In genomic region chr8:85035728-85036310, GRCm38 (mm10) we compare ENCODE assay signal across 8 mouse cellular contexts. TPM values are rescaled to one million over a fixed set of nuclear protein-coding genes. Genes with fewer than 3 reads are reported as not detected.
A peak's percentile ranks its signal among the peaks of the same experiment; 100 is the strongest.
DNase-seq lines count a peak whose midpoint lies in the region; ATAC-seq and TF ChIP-seq lines count a peak whose summit lies in the region.

No protein-coding gene starts in this region.

- peaks cover 26% of the 10 kb centered on the region for H3K36me3 ChIP-seq in forebrain, postnatal 0 days (ENCODE audit: insufficient read depth)
- H3K36me3 ChIP-seq in midbrain, embryonic 13.5 days = peaks cover 35% of the 10 kb centered on the region

- TF ChIP-seq CTCF in forebrain, postnatal 0 days (IDR thresholded peaks at IDR 0.05; ENCODE audit: low read depth) = no peak

- H3K4me2 ChIP-seq in forebrain, postnatal 0 days (ENCODE audit: low read depth) = peak overlapping the region; percentile 97
- peak overlapping the region; percentile 80 for H3K4me2 ChIP-seq in midbrain, embryonic 13.5 days (replicated peaks)

- H3K4me3 ChIP-seq in forebrain, postnatal 0 days (ENCODE audit: low read depth, low read length) = peak overlapping the region; percentile 64
- H3K4me3 ChIP-seq in midbrain, embryonic 13.5 days (replicated peaks) = peak overlapping the region; percentile 83

- no peaks in the 10 kb centered on the region for H3K27me3 ChIP-seq in forebrain, postnatal 0 days (ENCODE audit: insufficient read depth, low read length)
- no peaks in the 10 kb centered on the region for H3K27me3 ChIP-seq in midbrain, embryonic 13.5 days

- peak; percentile 59 for DNase-seq in cerebellum, adult 9-11 months
- no peak for DNase-seq in cerebellum, postnatal 36 days
- peak; percentile 67 for DNase-seq in NIH3T3 (ENCODE audit: low read depth)
- DNase-seq in forebrain, postnatal 0 days = no peak
- DNase-seq in kidney, postnatal 10 days = peak; percentile 47
- no peak for DNase-seq in urinary bladder, adult 18-20 months (ENCODE audit: low spot score in 2 of 2)

- H3K9me3 ChIP-seq in forebrain, postnatal 0 days (ENCODE audit: low read length) = no peaks in the 10 kb centered on the region
- H3K9me3 ChIP-seq in midbrain, embryonic 13.5 days = no peaks in the 10 kb centered on the region

- H3K4me1 ChIP-seq in forebrain, postnatal 0 days (ENCODE audit: insufficient read depth) = 0 out of 2 replicates have a peak, but pooled peaks cover 18% of the 10 kb centered on the region
- peaks cover 36% of the 10 kb centered on the region for H3K4me1 ChIP-seq in midbrain, embryonic 13.5 days (replicated peaks)

- H3K9ac ChIP-seq in forebrain, postnatal 0 days = peak overlapping the region; percentile 55
- peak overlapping the region; percentile 75 for H3K9ac ChIP-seq in midbrain, embryonic 13.5 days (replicated peaks)

- WGBS in forebrain, postnatal 0 days = 3% methylated on average over 15 of the region's 15 CpGs
- 1% methylated on average over 15 of the region's 15 CpGs for WGBS in midbrain, embryonic 13.5 days

- peak overlapping the region; percentile 81 for H3K27ac ChIP-seq in forebrain, postnatal 0 days (ENCODE audit: low read depth, low read length)
- peak overlapping the region; percentile 82 for H3K27ac ChIP-seq in midbrain, embryonic 13.5 days

- ATAC-seq in forebrain, postnatal 0 days = 0 out of 2 replicates have a peak, but pooled peaks have one; percentile 0
- peak; percentile 2; the same call in 1 of the 2 replicates for ATAC-seq in midbrain, embryonic 13.5 days
- no peak for ATAC-seq in granulocyte monocyte progenitor cell, adult 5-6 weeks (replicated peaks; ENCODE audit: poor library complexity, severe bottlenecking)

RNA-seq across cellular contexts. Expression of gene Tnpo2, which starts 0.9 kb away (rescaled TPM):
- total RNA-seq in forebrain, postnatal 0 days (2014; rRNA removed) = 129 and 155 TPM in 2 replicates
- polyA plus RNA-seq in forebrain, postnatal 0 days (2015; fragmentation: Nextera tagmentation; extraction: Ambion mirVana) = 40.4 and 52.3 TPM in 2 replicates
- 51.7 and 56.8 TPM in 2 replicates for polyA plus RNA-seq in midbrain, embryonic 13.5 days (2015; fragmentation: Nextera tagmentation; extraction: Ambion mirVana)
- 19.6 and 25.0 TPM in 2 replicates for total RNA-seq in granulocyte monocyte progenitor cell, adult 5-6 weeks (2014; fragmentation: Nextera tagmentation)
- total RNA-seq in granulocyte monocyte progenitor cell, adult 5-6 weeks (2017) = 21.5 and 26.8 TPM in 2 replicates

RNA-seq across cellular contexts. Expression of gene Trir, which starts 9.2 kb away (rescaled TPM):
- total RNA-seq in forebrain, postnatal 0 days (2014; rRNA removed) = 338 and 447 TPM in 2 replicates
- 161 and 178 TPM in 2 replicates for polyA plus RNA-seq in forebrain, postnatal 0 days (2015; fragmentation: Nextera tagmentation; extraction: Ambion mirVana)
- 135 and 153 TPM in 2 replicates for polyA plus RNA-seq in midbrain, embryonic 13.5 days (2015; fragmentation: Nextera tagmentation; extraction: Ambion mirVana)
- total RNA-seq in granulocyte monocyte progenitor cell, adult 5-6 weeks (2014; fragmentation: Nextera tagmentation) = 112 and 128 TPM in 2 replicates
- total RNA-seq in granulocyte monocyte progenitor cell, adult 5-6 weeks (2017) = 245 and 280 TPM in 2 replicates

RNA-seq across cellular contexts. Expression of gene Asna1, which starts 10.7 kb away (rescaled TPM):
- 136 and 160 TPM in 2 replicates for total RNA-seq in forebrain, postnatal 0 days (2014; rRNA removed)
- polyA plus RNA-seq in forebrain, postnatal 0 days (2015; fragmentation: Nextera tagmentation; extraction: Ambion mirVana) = 153 and 180 TPM in 2 replicates
- 151 and 154 TPM in 2 replicates for polyA plus RNA-seq in midbrain, embryonic 13.5 days (2015; fragmentation: Nextera tagmentation; extraction: Ambion mirVana)
- total RNA-seq in granulocyte monocyte progenitor cell, adult 5-6 weeks (2014; fragmentation: Nextera tagmentation) = 73.1 and 73.3 TPM in 2 replicates
- 74.5 and 91.2 TPM in 2 replicates for total RNA-seq in granulocyte monocyte progenitor cell, adult 5-6 weeks (2017)

RNA-seq across cellular contexts. Expression of gene Best2, which starts 21.5 kb away (rescaled TPM):
- total RNA-seq in forebrain, postnatal 0 days (2014; rRNA removed) = not detected in 2 replicates
- 0.11 and 0.15 TPM in 2 replicates for polyA plus RNA-seq in forebrain, postnatal 0 days (2015; fragmentation: Nextera tagmentation; extraction: Ambion mirVana)
- not detected in 2 replicates for polyA plus RNA-seq in midbrain, embryonic 13.5 days (2015; fragmentation: Nextera tagmentation; extraction: Ambion mirVana)
- not detected in 2 replicates for total RNA-seq in granulocyte monocyte progenitor cell, adult 5-6 weeks (2014; fragmentation: Nextera tagmentation)
- total RNA-seq in granulocyte monocyte progenitor cell, adult 5-6 weeks (2017) = not detected in 2 replicates

RNA-seq across cellular contexts. Expression of gene Fbxw9, which starts 24.0 kb away (rescaled TPM):
- 106 and 115 TPM in 2 replicates for total RNA-seq in forebrain, postnatal 0 days (2014; rRNA removed)
- polyA plus RNA-seq in forebrain, postnatal 0 days (2015; fragmentation: Nextera tagmentation; extraction: Ambion mirVana) = 79.8 and 87.4 TPM in 2 replicates
- 61.7 and 64.3 TPM in 2 replicates for polyA plus RNA-seq in midbrain, embryonic 13.5 days (2015; fragmentation: Nextera tagmentation; extraction: Ambion mirVana)
- total RNA-seq in granulocyte monocyte progenitor cell, adult 5-6 weeks (2014; fragmentation: Nextera tagmentation) = 11.6 and 13.5 TPM in 2 replicates
- 4.1 and 5.9 TPM in 2 replicates for total RNA-seq in granulocyte monocyte progenitor cell, adult 5-6 weeks (2017)

Comparison
In these comparisons a context has a peak if more than half of its experiments do, and no peak if none do; other contexts are left out.
1. DNase-seq: peak in cerebellum, adult 9-11 months (single experiment), NIH3T3 (single experiment) and kidney, postnatal 10 days (single experiment); none in cerebellum, postnatal 36 days (0 of 2), forebrain, postnatal 0 days (single experiment) and urinary bladder, adult 18-20 months (0 of 2).